Mouse (Mus musculus): ENCODE measurements around the gene Sbno2. TPM values are rescaled to one million over a fixed set of nuclear protein-coding genes. Genes with fewer than 3 reads are reported as not detected.
A peak's percentile ranks its signal among the peaks of the same experiment; 100 is the strongest.

Gene Sbno2
- total RNA-seq, 2 experiments from 2014 or later: 11.2 to 12.2 TPM

DNA sequence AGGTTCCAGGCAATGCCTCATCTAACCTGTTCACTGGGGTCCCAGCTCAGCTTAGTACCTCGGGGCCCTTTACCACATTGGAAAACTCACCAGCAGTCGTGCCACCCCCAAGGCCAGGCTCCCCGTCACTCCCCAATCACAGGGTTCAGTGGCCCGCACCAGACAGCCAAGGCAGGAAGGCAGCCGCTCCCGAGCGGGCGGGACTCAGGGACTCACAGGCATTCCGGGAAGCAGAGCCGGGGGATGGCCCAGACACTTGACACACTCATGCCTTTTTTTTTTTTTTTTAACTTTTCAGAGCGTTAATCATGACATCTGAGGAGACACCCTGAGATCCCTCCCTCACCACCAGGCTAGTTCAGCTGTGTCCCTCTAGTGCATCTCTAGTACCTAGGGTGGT is 4.4 kb downstream of the Sbno2 start:
- intact Hi-C loops (cut with DNase I): no loop called here
- peak in 1 of 2 experiments; percentile 43 for DNase-seq

DNA sequence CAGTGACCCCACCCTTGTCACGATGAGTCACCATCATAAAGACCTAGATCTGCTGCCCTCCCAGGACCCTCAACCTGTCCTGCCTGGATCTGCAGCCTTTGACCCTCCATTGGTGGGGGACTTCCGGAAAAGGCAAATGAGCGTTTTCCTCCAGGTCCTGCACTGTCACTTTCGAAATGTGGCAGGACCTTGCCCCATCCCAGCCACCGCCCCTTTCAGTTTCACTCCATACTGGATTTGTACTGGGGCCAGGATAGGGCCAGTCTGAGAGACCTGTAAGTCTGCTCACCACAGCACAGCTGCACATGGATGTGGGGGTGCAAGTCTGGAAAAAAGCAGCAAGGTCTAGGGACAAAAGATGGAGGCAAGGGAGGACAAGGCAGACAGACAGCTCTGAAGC is 6.7 kb downstream of the Sbno2 start:
- intact Hi-C loops (cut with DNase I): no loop called here

DNA sequence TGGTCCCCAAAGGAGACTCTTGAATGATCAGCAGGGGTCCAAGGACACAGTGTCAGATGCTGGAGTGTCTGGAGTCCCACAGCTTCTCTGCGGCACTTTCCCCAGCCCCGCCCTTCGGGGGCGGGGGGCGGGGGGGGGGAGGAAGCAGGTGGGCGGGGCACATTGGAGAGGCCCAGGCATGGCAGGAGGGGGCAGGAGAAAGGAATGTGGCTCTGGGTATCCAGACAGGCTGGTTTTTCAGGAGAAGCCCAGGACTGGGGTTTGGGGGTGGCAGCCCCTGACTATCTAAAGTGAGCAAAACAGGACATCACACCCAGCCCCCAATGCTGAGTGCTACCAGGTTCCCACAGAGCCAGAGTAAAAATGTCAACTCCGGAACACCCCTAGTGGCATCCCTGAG is 8.1 kb downstream of the Sbno2 start:
- intact Hi-C loops (cut with DNase I): no loop called here
- no peak for DNase-seq

More for the DNA sequence above, 6.7 kb downstream of the Sbno2 start:
- no peak for DNase-seq

DNA sequence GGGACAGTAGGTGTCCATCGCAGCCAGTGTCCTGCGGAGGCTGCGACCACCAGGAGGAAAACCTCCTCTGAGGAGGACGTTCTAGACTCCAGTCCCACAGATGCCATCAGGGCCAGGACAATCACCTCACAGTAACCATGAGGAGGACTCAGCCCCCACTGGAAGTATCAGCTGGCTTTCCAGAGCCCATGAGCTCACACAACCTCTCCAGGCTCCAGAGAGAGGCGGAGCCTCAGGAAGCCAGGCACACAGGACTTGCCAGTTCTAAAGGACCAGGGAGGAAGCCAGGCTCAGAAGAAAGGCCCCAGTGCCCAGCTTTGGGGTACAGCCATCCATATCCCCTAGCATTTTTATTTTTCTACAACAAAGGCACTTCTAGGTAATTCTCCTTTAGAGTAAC is 9.8 kb downstream of the Sbno2 start:
- intact Hi-C loops (cut with DNase I): no loop called here
- no peak for DNase-seq

DNA sequence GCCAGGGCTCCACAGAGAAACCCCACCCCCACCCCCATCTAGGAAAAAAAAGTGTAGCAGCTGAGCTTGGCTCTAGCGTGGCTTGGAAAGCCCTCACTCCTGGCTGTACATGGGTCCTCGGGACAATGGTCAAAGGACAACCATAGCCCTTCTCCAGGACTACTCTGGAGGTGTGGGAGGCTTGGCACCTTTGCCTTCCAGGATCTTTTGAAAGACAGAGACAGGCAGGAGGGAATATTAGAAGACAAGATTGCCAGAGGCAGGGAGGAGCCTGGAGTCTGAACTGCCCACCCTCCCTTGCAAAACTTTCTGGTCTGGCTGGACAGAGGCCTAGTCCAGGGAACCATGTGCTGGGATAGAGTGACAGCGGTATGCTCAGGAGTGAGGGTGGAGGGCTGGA is 10.7 kb downstream of the Sbno2 start:
- intact Hi-C loops (cut with DNase I): no loop called here

DNA sequence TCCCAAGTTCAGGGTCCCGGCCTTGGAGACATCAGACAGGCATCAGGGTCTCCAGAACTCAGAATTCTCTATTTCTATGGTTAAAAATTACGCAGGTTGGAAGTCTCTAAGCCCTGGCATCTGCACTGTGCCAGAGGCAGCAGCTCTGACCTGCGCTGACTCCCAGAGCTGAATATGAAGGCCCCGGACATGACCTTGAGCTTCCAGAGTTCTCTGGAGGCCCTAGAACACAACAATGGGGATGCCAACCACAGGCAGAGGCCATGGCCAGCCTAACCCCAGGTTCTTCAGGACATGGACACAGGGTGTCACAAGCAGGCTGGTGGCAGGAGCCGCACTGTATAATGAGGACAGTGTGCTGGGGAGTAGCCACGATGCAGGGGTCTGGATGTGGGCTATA is 11.3 kb downstream of the Sbno2 start:
- intact Hi-C loops (cut with DNase I): no loop called here

More for the DNA sequence above, 10.7 kb downstream of the Sbno2 start:
- DNase-seq: no peak

DNA sequence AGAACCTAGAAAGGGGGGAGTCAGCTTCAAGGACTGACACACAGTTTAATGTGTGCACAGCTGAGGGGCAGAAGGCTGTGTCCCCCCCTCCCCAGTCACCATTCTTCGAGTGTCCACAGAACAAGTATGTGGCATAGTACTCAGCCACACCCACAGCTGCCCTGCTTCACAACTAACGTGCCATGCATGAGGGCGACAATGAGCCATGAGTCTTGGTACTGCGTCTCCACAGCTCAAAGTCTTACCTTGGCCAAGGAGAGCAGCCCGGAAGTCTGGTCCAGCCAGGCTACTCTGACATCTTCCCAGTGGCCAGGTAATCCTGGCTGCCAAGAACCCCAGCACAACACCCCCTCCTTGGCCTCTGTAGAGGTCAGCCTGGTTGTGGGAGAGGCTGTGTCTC is 12.7 kb downstream of the Sbno2 start:
- intact Hi-C loops (cut with DNase I): no loop called here
- no peak for DNase-seq

More for the DNA sequence above, 11.3 kb downstream of the Sbno2 start:
- DNase-seq: no peak

DNA sequence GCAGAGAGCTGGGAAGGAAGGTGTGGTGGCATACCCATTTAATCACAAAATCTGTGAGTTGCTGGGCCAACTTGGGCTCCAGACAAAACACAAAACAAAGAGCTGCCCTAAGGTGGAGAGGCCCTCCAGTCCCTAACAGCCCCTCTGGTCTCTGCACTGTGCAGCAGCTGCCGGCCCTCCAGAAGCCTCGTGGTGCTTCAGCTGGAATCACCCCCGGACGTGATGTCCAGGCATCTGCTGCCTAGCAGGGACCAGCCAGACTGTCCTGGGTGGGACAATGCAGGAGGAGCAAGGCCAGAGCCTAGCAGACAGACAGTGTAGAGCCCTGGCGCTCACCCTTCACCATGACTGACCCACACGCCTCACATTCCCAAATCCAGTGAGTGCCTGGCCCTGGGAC is 13.8 kb downstream of the Sbno2 start:
- intact Hi-C loops (cut with DNase I): no loop called here
- DNase-seq: no peak

DNA sequence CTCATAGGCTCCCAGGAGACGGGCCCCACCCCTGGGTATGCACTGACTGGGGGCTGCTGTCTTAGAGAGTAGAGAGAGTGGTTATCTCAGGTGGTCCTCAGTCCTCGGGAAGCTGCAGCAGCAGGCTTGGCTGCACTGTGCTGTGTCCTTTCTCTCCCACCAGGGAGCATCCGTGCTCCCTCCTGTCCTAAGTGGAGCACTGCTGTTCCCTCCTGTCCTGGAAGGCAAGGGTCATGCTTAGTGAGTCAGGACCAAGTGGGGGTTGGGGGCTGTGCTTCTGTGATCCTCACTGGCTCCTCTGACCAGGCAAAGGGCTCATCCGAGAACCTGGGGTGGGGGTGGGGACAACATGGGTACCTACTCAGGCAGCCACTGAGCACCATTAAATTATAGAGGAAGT is 16.2 kb downstream of the Sbno2 start:
- DNase-seq: no peak
- intact Hi-C loops (cut with DNase I): no loop called here

DNA sequence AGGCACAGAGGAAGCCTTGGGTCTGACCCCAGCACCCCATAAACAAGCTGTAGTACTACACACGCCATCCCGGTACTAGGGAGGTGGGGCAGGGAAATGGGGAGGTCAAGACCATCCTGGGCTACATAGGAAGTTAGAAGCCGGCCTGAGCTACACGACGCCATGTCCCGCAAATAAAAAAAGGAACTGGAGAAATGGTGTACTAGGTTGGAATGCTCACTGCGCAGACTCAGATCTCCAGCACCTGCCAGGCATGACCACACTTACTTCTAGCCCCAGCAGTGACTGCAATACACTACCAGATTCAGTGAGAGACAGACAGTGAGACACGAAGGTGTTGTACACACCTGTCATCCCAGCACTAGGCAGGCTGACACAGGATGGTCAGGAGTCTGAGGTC is 17.9 kb downstream of the Sbno2 start:
- intact Hi-C loops (cut with DNase I): no loop called here

DNA sequence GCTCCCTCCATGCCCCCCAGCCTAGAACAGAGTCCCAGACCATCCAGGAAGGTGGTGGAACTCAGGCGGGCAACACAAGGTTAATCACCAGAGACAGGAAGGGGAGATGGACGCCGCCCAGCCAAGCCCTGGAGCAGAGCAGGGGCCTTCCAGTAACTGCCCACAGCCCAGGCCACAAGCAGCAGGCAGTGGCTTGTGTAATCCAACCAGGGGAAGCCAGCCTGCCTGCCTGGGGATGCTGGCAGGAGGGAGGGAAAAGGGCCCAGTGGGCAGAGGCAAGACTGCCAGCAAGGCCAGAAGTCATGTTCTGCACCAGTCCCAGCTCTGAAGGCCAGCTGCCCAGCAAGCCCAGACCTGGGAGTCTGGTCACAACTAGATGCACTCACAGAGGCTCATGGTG is 18.5 kb downstream of the Sbno2 start:
- no peak for DNase-seq
- intact Hi-C loops (cut with DNase I): no loop called here

More for the DNA sequence above, 17.9 kb downstream of the Sbno2 start:
- no peak for DNase-seq

DNA sequence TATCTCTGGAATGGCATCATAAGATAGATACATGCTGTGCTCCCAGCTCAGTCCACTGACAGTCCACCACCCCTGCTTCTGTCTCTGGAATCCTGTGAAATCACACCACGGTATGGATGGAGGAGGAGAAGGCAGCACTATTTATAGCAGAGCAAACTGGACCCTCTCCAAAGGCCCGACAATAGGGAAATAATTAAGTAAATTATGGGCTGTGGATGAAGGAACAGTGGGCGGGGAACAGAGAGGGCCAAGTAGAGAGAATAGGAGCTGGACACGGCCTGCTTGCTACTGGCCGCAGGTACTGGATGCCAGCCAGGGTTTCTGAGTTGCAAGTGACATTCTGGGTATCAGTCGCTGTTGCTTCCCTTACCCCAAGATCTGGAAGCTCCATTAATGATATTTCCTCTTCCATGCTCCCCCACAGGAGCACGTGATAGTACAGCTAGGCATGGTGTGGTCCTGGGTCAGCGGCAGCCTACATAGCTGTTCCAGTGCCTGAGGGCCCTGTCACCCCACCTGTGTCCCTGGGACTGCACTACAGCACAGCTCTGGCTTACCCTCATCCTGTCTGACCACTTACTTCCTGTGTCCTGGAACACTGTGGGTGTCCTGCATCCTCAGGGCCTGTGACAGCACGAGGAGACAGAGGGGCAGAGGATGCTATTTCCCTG is 20.4 kb downstream of the Sbno2 start:
- no peak for DNase-seq
- intact Hi-C loops (cut with DNase I): loop anchor here (2.0 kb wide), 1 partner anchor 24 kb away; no protein-coding TSS in a partner anchor

DNA sequence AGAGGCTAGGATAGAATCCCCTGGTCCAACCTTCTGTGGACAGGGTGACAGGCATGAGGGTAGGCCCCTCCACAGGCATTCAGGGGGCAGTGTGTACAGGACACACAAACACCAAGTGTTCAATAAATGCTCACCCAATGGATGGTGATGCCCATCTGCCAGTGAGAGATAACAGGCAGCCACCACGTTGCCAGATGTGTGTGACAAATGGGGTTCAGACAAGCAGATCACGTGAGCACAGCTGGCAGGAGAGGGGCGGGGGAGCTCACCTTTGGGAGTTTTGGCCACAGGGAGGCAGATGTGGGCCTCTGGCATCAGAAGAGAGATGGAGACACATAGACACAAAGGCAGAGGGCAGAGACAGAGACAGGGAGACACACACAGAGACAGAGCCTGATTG is 24.3 kb downstream of the Sbno2 start:
- no peak for DNase-seq
- intact Hi-C loops (cut with DNase I): no loop called here

DNA sequence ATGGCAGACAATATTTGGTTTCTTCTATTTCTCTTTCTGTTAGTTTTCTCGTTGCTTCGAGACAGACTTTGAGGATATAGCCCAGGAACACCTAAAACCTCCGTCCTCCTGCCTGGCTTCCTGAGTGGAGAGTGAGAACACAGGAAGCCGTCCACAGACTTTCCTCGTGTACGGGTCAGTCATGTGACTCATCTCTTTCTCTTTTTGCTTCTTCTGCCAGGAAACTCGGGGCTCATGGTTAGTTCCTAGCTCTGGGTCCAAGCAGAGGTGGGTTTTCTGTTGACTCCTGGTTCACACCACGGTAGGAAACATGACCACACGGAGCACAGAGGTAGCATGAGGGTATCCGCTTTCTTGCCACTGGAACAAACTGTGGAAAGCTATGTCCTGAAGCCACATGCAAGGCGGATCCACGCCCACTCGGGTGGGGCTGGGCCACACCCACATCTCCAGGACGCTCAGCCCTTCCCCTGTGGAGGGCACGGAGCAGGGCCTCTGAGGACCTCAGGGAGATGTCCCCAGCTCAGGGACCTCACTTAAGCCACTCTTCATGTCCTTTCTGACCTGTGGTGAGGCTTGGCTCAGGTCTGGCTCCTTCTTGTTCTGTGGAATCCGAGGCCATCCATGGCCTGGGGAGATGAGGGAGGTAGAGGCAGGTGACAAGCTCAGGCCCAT is 24.8 kb downstream of the Sbno2 start:
- intact Hi-C loops (cut with DNase I): no loop called here
- no peak for DNase-seq

DNA sequence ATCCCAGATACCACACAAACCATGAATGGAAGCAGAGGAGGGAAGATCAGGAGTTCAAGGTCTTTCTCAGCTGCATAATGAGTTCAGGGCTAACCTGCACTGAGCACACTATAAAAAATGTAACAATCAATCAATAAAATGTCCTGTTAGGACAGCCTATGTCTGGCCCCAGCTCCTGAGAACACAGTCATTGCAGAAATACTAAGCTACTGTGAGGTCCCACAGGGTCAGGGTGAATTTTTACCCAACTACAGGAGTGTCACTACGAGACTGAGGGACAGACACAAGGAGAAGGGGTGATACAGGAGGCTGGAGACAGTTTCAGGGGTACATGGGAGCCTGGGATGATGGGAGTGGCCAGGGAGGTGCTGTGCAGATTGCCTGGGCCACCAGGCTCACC is 27.0 kb downstream of the Sbno2 start:
- intact Hi-C loops (cut with DNase I): no loop called here

DNA sequence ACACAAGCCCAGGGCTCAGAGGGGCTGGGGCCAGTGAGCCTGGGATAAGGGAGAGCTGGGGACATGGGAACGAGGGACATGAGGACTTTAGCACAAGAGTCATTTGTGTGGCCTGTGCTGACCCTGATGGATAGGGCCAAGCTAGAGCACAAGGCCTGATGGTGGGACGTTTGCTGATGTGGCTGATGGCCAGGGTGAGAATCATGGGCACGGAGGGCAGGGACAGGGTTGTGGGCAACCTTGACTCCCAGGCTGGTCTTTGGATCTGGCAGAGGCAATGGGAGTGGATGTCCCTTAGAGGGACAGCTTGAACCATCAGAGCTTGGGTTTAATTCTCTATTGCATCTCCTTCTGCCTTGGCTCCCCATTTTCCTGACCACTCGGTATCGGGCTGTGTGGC is 28.1 kb downstream of the Sbno2 start:
- intact Hi-C loops (cut with DNase I): no loop called here
- DNase-seq: no peak

More for the DNA sequence above, 27.0 kb downstream of the Sbno2 start:
- no peak for DNase-seq

DNA sequence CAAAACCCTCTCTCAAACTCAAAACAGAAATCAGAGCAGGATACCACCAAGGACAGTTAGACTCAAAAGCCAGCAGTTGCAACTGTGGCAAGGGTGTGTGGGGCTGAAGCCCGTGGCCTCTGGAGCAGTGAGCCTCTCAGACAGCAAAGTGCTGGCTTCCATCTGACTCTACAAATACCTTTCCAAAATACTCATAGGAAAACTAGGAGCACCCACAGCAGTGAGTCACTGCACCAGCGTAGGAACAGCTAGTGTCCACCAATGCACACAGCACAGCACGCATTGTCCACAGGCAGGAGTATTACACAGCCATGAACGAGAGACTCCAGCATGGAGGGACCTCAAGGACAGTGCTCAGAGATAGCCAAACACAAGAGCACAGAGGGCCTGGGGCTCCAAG is 29.0 kb downstream of the Sbno2 start:
- DNase-seq: no peak
- intact Hi-C loops (cut with DNase I): no loop called here

DNA sequence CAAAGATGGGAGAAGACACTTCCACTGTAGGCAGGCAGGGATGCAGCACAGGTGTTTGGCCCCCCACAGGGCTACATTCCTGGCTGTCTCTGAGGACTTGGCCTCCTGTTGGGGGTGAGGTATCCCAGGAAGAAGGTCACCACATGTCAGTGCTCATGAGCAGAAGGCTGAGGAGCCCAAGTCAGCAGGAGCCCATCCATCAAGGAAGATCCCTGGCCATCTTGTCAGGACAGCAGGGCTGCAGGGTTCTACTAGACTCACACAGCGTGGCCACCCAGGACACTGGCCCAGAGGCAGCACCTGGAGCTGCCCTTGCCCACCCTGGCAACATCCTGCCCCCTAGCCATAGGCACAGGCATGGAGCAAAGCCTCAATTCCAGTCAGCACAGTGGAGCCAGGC is 29.4 kb downstream of the Sbno2 start:
- intact Hi-C loops (cut with DNase I): no loop called here

DNA sequence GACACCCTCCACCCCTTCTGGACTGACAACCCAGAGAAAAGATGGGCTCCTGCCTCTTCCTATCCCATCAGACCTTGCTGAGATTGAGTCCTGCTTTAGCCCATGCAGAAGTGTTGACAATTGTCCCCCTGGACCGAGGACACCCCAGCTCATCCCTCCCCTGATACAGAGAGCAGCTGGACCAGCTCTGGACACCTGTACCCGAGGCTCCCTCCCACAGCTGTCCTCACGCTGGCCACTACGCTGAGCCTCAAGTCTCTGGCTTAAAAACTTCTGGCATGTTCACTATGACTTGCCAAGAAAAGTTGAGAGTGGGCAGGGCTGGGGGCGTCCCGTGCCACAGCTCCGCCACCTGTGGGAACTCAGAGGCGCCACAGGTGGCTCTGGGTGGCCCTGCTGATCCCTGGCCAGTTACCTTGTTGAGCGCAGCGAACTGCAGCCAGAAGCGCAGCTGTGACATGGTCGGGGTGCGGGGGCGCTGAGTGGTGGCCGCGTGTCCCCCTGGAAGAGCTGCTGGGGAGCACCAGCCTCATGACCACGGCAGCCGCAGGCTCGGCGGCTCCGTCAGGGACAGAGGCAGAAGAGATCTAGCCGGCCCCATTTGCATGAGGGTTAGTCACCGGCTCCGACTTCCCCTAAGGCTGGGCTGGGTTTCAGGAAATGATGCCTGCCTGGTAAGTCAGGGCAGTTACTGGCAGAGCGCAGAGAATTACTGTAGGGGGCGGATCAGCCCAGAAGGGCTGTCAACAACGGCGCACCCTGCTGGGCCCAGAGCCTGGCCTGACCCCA is 30.4 kb downstream of the Sbno2 start:
- intact Hi-C loops (cut with DNase I): loop anchor here (5.0 kb wide), 1 partner anchor 37 kb away; no protein-coding TSS in a partner anchor
- peak; percentile 72 to 74 for DNase-seq

More for the DNA sequence above, 29.4 kb downstream of the Sbno2 start:
- no peak for DNase-seq

DNA sequence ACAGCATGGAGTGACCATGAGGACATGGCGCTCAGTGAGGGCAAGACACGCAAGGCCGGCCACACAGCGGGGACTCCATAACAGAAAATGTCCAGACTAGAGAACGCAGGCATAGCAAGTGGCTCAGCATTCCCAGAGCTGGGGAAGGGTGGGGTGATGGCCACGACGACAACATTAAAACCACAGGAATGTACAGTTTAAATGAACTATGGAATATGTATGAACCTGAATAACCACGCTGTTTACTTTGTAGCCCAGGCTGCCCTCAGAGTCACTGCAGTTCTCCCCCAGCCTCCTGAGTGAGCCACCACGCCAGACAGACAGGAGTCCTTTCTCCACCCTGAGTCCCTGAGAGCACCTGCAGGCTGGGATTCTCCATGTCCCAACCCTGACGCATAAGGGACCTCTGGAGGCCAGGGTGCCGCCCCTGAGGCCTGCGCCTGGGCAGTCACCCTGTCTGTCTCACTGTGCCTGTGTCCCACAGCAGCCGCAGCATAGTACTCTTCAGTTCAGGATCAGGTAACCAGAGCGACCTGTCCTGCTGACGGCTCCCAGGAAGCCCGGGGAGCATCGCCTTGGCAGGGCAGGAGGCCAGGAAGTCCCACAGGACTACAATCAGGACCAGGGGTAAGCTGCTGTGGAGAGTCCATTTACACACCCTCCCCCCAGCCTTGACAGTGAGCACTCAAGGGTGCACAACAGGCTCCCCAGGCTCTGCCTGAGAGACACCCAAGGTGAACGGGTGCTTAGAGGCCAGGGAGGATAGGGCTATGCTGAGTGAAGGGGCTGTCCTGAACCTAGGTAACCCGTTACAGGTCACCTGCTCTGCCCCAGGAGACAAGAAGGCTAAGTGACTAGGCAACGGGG is 32.5 kb downstream of the Sbno2 start:
- intact Hi-C loops (cut with DNase I): loop anchor here (5.0 kb wide), 1 partner anchor 39 kb away; no protein-coding TSS in a partner anchor
- DNase-seq: no peak
